Mouse (Mus musculus) cerebellum, postnatal 36 days (tissue): ENCODE results near the gene Nsmce4a.
"Not testable (repeated sequence)": the region's sequence is repeated elsewhere in the genome, so short reads cannot be mapped to it uniquely, and the experiment has no call there.

ENCODE experiments used
- DNase-seq, 2 experiments: peaks; one replicate each; pipeline ENCODE4 v3.0.0; 2021 to 2022; ENCODE audit warnings: mixed read lengths in 2 of 2

Gene Nsmce4a

GRCm38 (mm10) chr7:130572821-130573220, at the start of gene Nsmce4a:
Gene Nsmce4a (minus strand): TSS chr7:130573118.
- no peak for DNase-seq

DNA sequence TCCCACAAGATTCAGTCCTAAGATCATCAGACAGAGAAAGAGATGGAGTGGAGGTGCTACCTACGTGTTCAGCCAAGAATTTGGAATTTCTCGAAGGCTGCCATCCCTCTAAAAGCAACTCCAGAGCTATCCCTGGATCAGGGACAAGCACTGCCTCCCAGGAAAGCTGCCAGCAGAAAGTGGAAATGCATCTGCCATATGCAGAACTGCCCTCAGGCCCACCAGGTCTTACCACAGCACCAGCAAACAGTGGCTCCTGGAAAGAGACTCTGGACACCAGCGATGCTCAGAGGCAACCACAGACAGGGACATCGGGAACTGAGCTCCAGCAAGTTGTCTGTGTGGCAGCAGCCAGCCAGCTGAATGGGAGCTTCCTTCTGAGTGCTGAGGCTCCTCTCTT, 49.4 kb upstream of the Nsmce4a start:
- no peak for DNase-seq

DNA sequence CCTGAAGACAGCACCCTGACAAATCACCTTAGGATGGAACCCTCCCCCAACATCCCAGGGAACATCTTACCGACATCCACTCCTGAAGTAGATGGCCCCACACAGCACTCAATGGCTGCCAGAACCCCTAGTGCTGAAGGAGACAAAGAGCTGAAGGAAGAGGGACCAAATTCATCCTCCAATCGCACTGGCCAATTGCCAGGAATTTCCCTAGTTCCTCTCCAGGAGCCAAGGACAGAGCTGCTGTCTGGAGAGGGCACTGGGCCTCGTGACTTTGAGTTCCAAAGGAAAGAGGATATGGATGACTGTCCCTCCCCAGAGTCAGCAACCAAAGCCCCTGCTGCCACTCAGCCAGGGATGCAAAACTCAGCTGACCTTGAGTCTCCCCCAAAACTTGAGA, 49.0 kb upstream of the Nsmce4a start:
- no peak for DNase-seq

GRCm38 (mm10) chr7:130621068-130621467, 48.1 kb upstream of the Nsmce4a start:
- no peak for DNase-seq

GRCm38 (mm10) chr7:130617591-130617990, 44.7 kb upstream of the Nsmce4a start:
- no peak for DNase-seq

GRCm38 (mm10) chr7:130613973-130614372, 41.1 kb upstream of the Nsmce4a start:
- no peak for DNase-seq

GRCm38 (mm10) chr7:130606958-130607357, 34.0 kb upstream of the Nsmce4a start:
- no peak for DNase-seq

- no peak for DNase-seq
Observed at GRCm38 (mm10) chr7:130605111-130605510, 32.2 kb upstream of the Nsmce4a start.

DNA sequence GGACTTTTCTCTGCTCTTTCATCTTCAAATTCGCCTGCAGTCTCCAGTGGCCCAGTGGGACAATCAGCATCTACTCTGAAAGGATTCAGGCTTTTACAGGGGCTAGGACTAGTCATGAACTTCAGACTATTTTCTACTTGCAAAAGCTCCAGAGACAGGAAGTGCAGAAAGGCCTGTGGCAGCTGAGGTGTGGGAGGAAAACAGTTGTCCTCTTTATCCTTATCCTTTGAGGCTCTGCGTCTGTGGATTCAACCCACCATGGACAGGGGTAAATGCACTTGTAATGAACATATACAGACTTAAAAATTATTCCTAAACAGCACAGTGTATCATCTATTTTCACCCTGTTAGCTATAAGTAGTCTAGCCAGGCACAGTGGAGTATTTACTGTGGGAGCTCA, 31.5 kb upstream of the Nsmce4a start:
- DNase-seq: no peak

GRCm38 (mm10) chr7:130603556-130603955, 30.6 kb upstream of the Nsmce4a start:
- no peak for DNase-seq

DNA sequence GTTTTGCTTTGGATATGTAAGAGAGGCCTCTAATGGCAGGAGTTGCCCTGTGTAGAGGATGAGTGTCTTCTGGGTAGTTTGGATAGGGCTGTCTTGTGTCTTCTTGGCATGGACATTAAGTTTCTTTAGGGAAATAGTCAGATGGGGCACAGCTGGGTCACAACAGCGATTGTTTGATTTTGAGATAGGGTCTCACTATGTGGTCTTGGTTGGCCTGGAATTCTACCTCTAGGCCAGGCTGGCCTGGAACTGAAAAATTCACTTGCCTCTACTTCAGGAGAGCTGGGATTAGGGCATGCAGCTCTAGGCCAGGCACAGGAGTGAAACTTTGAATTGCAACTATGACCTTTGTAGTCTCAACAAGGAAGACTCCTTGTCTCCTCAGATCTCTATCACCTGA, 29.9 kb upstream of the Nsmce4a start:
- DNase-seq: no peak

GRCm38 (mm10) chr7:130600546-130600945, 27.6 kb upstream of the Nsmce4a start:
- no peak for DNase-seq

DNA sequence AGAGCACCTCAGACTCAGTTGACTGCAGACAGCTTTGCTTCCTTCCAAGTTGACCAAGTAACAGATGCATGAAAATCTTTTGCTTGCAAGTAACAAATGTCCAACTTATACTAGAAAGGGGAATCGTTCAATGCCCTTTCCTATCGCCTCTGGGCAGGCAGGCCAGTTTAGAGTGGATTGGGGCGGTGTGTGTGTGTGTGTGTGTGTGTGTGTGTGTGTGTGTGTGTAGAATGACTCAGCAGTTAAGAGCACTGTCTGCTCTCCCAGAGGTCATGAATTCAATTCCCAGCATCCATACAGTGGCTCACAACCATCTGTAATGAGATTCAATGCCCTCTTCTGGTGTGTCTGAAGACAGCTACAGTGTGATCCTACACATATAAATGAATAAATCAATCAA, 27.2 kb upstream of the Nsmce4a start:
- no peak for DNase-seq

DNA sequence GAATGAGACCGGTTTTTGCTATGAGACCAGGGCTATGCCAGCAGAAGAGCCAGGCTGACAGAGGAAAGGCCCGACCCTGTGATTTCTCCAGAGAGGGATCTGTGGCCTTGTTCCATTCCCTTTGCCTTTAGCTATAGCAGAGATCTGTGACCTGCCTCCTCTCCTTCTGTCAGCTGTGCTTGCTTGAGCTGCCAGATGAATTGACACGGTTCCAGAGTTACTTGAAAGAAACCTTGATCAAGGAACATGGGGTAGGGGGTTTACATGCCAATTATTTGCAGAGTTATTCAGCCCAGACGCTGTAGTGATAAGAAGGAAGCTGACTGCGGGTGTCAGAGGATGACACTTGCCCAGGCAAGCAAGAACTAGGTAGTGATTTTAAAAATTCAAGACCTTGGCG, 24.6 kb upstream of the Nsmce4a start:
- DNase-seq: no peak

GRCm38 (mm10) chr7:130596079-130596855, 23.3 kb upstream of the Nsmce4a start:
- DNase-seq: not testable (repeated sequence)

DNA sequence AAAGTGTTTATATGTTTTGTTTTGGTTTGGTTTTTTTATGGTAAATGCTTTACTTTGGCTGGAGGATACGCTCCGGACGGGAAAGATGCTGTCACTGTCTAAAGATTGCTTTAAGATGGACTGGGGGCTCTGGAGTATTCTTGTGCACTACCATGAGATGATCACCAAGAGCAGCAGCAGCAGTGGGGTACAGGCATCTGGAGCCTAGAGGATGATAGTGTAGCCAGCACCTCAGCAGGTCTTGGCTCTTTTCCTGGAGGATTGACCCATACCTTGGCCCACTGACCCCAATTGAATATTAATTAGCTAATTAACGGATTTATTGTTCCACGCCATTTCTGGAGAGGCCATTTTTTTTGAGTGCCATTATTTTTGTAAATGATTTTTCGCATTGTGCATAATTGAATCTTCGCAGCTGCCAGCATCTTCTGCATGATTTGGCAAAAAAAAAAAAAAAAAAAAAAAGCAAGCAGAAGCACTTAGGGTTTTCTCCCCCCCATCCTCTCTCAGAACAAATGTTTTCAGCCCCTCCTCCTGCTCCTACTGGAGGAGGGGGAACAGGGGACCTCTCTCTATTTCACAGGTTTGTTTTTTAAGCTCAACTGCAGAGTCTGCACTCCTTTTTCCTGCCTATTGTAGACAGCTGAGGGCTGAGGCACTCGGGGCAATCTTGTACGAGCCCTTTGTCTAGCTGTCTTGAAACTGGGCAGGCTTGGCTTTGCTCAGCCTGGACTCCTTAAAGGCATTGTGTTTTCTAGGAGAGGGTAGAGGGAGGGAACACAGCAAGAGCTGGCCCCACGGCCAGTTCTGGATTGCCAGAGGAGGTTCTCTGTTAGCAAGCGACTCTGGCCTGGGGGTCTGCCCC, 20.7 kb upstream of the Nsmce4a start:
- not testable (repeated sequence) for DNase-seq

DNA sequence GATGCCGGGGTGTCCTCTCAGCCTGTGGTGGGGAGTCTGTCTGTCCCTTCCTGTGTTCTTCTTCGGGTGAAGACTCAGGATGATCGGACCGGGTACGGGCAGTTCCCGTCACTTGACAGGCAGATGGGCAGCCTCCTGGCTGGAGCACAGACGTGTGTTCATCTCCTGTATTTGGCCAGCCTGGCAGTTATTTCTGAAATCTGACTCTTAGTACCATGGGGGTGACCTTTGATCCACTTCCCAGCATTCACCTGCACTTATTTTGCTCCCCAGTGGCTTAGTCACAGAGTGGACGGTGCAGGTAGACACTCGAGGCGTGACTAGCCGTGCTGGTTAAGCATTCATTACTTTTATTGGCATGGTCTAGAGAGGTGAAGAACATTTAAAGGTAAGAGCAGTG, 20.1 kb upstream of the Nsmce4a start:
- DNase-seq: not testable (repeated sequence)

DNA sequence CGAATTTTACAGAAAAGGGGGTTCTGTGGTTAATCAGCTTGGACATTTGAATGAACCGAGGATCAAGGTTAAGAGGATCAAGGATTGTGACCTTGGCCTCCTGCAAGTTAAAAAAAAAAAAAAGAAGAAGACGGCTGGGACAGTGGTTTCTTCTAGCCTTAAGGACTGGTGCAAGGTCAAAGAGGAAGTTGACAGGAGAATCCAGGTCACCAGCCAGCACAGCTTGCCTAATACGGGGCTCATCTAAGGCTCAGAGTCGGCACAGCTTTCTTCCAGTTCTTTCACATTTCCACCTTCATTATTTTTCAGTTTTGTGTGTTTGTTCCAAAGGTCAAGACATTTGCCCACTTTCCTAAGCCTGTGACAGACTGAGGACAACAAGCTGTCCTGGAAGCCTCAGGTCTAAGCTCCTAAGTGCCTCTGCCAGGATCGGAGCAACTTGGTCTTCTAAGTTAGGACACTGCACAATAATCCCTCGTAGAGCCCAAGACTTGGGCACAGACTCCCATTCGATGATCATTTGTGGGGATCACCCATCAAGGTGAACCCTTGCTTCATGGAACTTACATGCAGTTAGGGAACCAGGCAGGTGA, 18.0 kb upstream of the Nsmce4a start:
- no peak for DNase-seq

DNA sequence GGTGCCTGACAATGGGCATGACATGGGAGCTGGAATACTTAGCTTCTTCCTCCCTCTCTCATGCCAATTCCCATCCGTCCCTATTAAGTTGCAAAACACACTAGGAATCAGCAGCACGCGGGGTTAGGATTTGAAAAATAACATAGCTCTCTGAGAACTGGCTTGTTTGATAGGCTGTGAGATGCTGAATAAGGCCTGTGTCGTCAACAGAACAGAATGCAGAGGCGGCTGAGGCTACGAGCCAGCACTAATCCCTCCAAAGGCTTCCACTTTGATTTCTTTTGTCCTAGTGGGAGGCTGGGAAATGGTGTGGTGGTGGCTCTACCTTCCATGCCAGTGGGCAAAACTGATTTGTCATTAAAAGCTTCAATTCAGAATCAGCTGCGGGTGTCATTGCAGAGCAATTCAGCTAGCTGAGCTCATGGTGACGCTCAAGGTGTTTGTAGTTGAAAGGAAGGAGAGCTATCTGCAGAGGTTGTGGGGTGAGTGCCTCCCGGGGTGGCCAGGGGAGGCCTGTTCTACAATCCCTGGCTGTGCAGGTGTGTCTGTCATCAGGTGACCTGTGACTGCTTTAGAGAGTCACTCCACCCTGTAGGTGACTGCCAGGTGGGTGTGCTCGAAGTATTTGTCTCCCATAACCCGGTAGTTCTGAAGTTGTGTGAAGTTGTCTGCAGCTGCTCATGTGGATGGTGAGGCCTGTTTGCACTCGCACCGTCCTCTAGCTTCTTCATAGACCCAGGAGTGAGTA, 17.3 kb upstream of the Nsmce4a start:
- no peak for DNase-seq

DNA sequence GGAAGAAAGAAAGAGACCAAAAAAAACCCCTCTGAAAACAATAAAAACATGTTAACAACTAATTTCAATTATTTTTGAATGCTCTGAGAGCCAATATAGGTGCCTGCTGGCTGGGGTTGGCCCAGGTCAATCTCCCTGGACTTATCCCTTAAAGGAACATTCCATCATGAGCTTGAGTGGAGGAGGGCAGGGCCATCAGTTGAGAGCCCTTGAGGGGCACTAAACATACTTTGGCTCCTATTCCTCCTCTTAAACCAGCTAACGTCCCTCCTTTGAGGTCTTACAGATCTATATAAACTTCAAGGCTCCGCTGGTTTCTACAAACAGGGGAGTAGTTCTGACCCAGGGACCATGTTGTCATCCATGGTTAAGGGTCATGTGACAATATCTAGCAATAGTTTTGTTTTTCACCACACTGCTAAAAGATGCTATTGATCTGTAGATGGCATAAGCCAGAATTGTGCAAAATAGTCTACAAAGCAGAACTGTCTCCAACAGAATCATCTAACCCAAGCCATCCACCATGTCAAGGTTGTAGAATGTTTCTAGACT, 13.7 kb upstream of the Nsmce4a start:
- no peak for DNase-seq

GRCm38 (mm10) chr7:130578607-130579006, 5.7 kb upstream of the Nsmce4a start:
- DNase-seq: no peak

DNA sequence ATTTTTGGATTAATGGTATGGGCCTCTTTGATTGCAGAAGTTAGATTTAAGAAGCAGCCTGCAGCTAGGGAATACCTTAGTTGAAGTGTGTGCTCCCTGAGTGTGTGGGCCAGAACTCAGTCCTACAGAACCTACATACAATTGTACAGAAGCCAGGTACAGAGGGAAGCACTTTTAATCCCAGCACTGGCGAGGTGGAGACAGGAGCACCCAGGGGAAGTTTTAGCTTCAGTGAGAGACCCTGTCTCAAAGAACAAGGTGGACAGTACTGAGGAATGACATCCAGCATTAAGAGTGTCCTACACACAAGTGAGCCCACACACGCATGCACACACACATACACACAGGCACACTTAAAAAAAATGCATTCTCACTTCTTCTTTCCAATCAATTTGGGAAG, 5.1 kb upstream of the Nsmce4a start:
- DNase-seq: no peak
